In the genomic region with DNA sequence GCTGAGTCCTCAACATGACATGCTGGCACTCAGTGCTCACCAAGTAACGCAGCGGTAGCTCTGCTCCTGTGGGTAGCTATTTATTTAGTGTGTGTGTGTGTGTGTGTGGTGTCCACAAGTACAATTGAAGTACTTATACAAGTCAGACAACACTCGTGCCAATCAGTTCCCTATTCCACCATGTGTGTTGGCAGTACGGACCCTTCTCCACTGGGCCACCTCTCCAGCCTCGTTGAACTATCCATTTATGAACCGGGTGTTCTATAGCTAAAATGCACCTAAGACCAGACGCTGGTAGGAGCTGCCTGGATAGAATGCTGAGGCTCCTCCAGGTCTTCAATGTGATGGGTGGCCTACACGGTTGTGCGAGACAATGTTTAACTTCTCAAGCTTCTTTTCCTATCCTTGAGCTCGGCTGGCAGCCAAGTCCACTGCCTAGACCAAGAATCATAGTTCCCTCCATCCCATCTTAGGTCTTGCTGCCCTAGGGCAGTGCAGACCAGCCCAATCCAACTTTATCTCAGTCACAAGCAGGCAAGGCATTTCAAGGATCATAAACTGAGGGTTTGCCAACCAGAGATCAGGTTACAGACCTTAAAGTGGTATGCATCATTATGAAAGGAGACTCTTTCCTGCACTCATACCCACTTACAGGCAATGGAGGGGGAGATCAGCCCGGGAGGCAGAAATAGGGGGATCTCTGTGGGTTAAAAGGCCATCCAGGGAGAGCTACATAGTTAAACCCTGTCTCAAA, we compare ENCODE assay signal across 8 mouse cellular contexts. TPM values are rescaled to one million over a fixed set of nuclear protein-coding genes. Genes with fewer than 3 reads are reported as not detected.
DNase-seq lines count a peak whose midpoint lies in the region; ATAC-seq and TF ChIP-seq lines count a peak whose summit lies in the region.

No protein-coding gene starts in this region.

- no peak for TF ChIP-seq CTCF in stomach, postnatal 0 days (IDR thresholded peaks at IDR 0.05; ENCODE audit: low read depth)

- WGBS in neural tube, embryonic 13.5 days, result 92% methylated on average over 11 of the region's 11 CpGs
- WGBS in heart, embryonic 14.5 days, result 65% methylated on average over 11 of the region's 11 CpGs
- 76% methylated on average over 11 of the region's 11 CpGs for WGBS in stomach, postnatal 0 days

- no peak for TF ChIP-seq EP300 in stomach, postnatal 0 days (optimal IDR thresholded peaks at IDR 0.05)

- no peaks in the 10 kb centered on the region for H3K27me3 ChIP-seq in neural tube, embryonic 13.5 days
- H3K27me3 ChIP-seq in heart, embryonic 14.5 days (ENCODE audit: control insufficient read depth, insufficient read depth, low read length), result no peaks in the 10 kb centered on the region
- H3K27me3 ChIP-seq in stomach, postnatal 0 days (ENCODE audit: control insufficient read depth, insufficient read depth, low read length), result no peaks in the 10 kb centered on the region

- no peaks in the 10 kb centered on the region for H3K4me1 ChIP-seq in neural tube, embryonic 13.5 days (replicated peaks)
- peaks cover 9 to 11% of the 10 kb centered on the region in 2 experiments for H3K4me1 ChIP-seq in heart, embryonic 14.5 days (ENCODE audit: control insufficient read depth in 2 of 2, insufficient read depth in 2 of 2, low read length in 2 of 2)
- no peaks in the 10 kb centered on the region for H3K4me1 ChIP-seq in stomach, postnatal 0 days (replicated peaks; ENCODE audit: control insufficient read depth, insufficient read depth)

- H3K4me3 ChIP-seq in neural tube, embryonic 13.5 days, result no peak overlapping the region
- no peak overlapping the region for H3K4me3 ChIP-seq in heart, embryonic 14.5 days (ENCODE audit: control insufficient read depth in 1 of 2, insufficient read depth in 1 of 2, low read depth in 1 of 2, low read length in 2 of 2)
- no peak overlapping the region for H3K4me3 ChIP-seq in stomach, postnatal 0 days (ENCODE audit: low read depth, low read length)

- no peak overlapping the region for H3K4me2 ChIP-seq in neural tube, embryonic 13.5 days
- peak overlapping the region; percentile 3; the same call in 1 of the 2 replicates for H3K4me2 ChIP-seq in heart, embryonic 14.5 days (ENCODE audit: low read length)
- no peak overlapping the region for H3K4me2 ChIP-seq in stomach, postnatal 0 days (replicated peaks; ENCODE audit: low read depth)

- ATAC-seq in neural tube, embryonic 13.5 days (ENCODE audit: low read depth), result no peak
- peak; percentile 72 for ATAC-seq in heart, embryonic 14.5 days (ENCODE audit: insufficient number of reproducible peaks, insufficient read depth, low FRiP score, low read depth)
- peak; percentile 57; the same call in 1 of the 2 replicates for ATAC-seq in stomach, postnatal 0 days (ENCODE audit: low FRiP score, low TSS enrichment)
- no peak for ATAC-seq in CD4-positive, CD25-positive, alpha-beta regulatory T cell, adult 4 months

- H3K27ac ChIP-seq in neural tube, embryonic 13.5 days (replicated peaks), result peak overlapping the region; percentile 38; the same call in 1 of the 2 replicates
- peak overlapping the region; percentile 87 to 88 for H3K27ac ChIP-seq in heart, embryonic 14.5 days (replicated peaks in 1 of 2; ENCODE audit: control insufficient read depth in 1 of 2, insufficient read depth in 1 of 2, low read depth in 2 of 2, low read length in 2 of 2)
- H3K27ac ChIP-seq in stomach, postnatal 0 days (replicated peaks), result peak overlapping the region; percentile 67

- peaks cover 6% of the 10 kb centered on the region; the same call in 1 of the 2 replicates for H3K9me3 ChIP-seq in neural tube, embryonic 13.5 days
- no peaks in the 10 kb centered on the region for H3K9me3 ChIP-seq in heart, embryonic 14.5 days (ENCODE audit: control insufficient read depth, low read length)
- no peaks in the 10 kb centered on the region for H3K9me3 ChIP-seq in stomach, postnatal 0 days (ENCODE audit: control insufficient read depth, low read length)

- intact Hi-C loops in left cerebral cortex, postnatal 14 days (cut with DNase I), result no loop called here

- no peak overlapping the region for H3K9ac ChIP-seq in neural tube, embryonic 13.5 days
- H3K9ac ChIP-seq in heart, embryonic 14.5 days (ENCODE audit: low read length), result no peak overlapping the region
- no peak overlapping the region for H3K9ac ChIP-seq in stomach, postnatal 0 days (ENCODE audit: low read length)

- DNase-seq in neural tube, embryonic 10.5 days (ENCODE audit: extremely low spot score, low spot score), result no peak
- peak; percentile 95 to 97 for DNase-seq in kidney, postnatal 36 days
- no peak for DNase-seq in stomach, postnatal 0 days (ENCODE audit: low spot score)
- DNase-seq in left cerebral cortex, postnatal 14 days (ENCODE audit: low spot score in 2 of 2), result no peak
- DNase-seq in yolk sac, embryonic 10.5 days (ENCODE audit: low spot score), result no peak

- H3K36me3 ChIP-seq in neural tube, embryonic 13.5 days, result peaks cover 50% of the 10 kb centered on the region
- H3K36me3 ChIP-seq in heart, embryonic 14.5 days (ENCODE audit: control insufficient read depth, insufficient read depth, low read length), result peaks cover 56% of the 10 kb centered on the region
- peaks cover 26% of the 10 kb centered on the region for H3K36me3 ChIP-seq in stomach, postnatal 0 days (ENCODE audit: control insufficient read depth, insufficient read depth, low read length)

RNA-seq across cellular contexts. Expression of gene Wsb1, which starts 16.6 kb away (rescaled TPM):
- 492 and 532 TPM in 2 replicates for polyA plus RNA-seq in neural tube, embryonic 13.5 days (2015; fragmentation: Nextera tagmentation; extraction: Ambion mirVana)
- 168 and 169 TPM in 2 replicates for polyA plus RNA-seq in heart, embryonic 14.5 days (2014; fragmentation: Nextera tagmentation; extraction: Ambion mirVana)
- polyA plus RNA-seq in stomach, postnatal 0 days (2015; fragmentation: Nextera tagmentation; extraction: Ambion mirVana), result 53.6 and 56.6 TPM in 2 replicates
- 10 to 100 TPM; 60.8 to 75.4 TPM for total RNA-seq in left cerebral cortex, postnatal 14 days (2021)
- polyA plus RNA-seq in CD4-positive, CD25-positive, alpha-beta regulatory T cell, adult 4 months (2017; shearing (Covaris generic)), result 10 to 100 TPM; 79.7 to 89.4 TPM

RNA-seq across cellular contexts. Expression of gene Gm9964, which starts 58.9 kb away (rescaled TPM):
- polyA plus RNA-seq in neural tube, embryonic 13.5 days (2015; fragmentation: Nextera tagmentation; extraction: Ambion mirVana), result not detected in 2 replicates
- polyA plus RNA-seq in heart, embryonic 14.5 days (2014; fragmentation: Nextera tagmentation; extraction: Ambion mirVana), result not detected in 2 replicates
- polyA plus RNA-seq in stomach, postnatal 0 days (2015; fragmentation: Nextera tagmentation; extraction: Ambion mirVana), result not detected in 2 replicates
- total RNA-seq in left cerebral cortex, postnatal 14 days (2021), result 1 to 10 TPM in 1 of 2 experiments, under 1 TPM in 1; 0.68 to 1.3 TPM
- polyA plus RNA-seq in CD4-positive, CD25-positive, alpha-beta regulatory T cell, adult 4 months (2017; shearing (Covaris generic)), result not detected

Comparison
In these comparisons a context has a peak if more than half of its experiments do, and no peak if none do; other contexts are left out.
1. ATAC-seq: peak in heart, embryonic 14.5 days (single experiment) and stomach, postnatal 0 days (single experiment); none in neural tube, embryonic 13.5 days (single experiment) and CD4-positive, CD25-positive, alpha-beta regulatory T cell, adult 4 months (single experiment).
2. DNase-seq: peak in kidney, postnatal 36 days (2 of 2); none in neural tube, embryonic 10.5 days (single experiment), stomach, postnatal 0 days (single experiment), left cerebral cortex, postnatal 14 days (0 of 2) and yolk sac, embryonic 10.5 days (single experiment).
3. Peak in every context shown above with its lines, with median percentiles within 50 percentile points of each other: H3K27ac ChIP-seq.